Mouse (Mus musculus) inflammation-experienced regulatory T-cells, adult 16 weeks (primary cell): ENCODE results near the gene Fbxl17. TPM values are rescaled to one million over a fixed set of nuclear protein-coding genes. Genes with fewer than 3 reads are reported as not detected.

Experiments used
- polyA plus RNA-seq: library from polyadenylated mRNA; unstranded; fragments of 100-300 nt; shearing (Covaris generic); gene quantifications from one replicate; pipeline ENCODE4 v1.2.1, GENCODE M21; 2017

Gene Fbxl17
- 3.1 TPM for polyA plus RNA-seq

DNA sequence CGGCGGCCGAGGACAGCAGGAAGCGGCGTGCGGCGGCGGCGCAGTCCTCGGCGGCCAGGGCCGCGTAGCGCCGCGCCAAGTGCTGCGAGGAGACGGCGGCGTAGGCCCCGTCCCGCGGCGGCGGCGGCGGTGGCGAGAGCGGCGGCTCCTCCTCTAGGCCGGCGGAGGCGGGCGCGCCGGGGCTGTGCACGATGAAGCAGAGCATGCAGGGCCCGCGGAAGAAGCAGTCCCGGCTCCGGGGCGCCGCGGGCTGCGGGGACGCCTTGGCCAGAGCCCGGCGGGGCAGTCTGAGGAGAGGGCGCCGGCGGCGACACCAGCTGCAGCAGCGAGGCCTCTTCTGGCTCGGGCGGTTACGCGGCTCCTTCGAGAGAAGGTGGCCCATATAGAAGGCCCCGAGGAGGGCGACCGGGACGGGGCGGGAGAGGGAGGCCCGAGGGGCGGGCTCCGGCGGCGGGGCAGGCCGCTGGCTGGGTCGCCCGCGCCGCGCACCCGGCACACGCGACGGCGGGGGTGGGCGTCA, at the start of gene Fbxl17:
TSS of gene Fbxl17 (minus strand) at position 382 of the 520 bp plus-strand sequence.

